Mouse (Mus musculus) lung, adult 2 months (tissue): ENCODE data around the gene Tut7.

Experiments used
- CTCF ChIP-seq: fragments of 200-500 bp; IDR thresholded peaks from 2 replicates; pipeline ENCODE4 v1.5.1; 2011; ENCODE audit warnings: mild to moderate bottlenecking, low read length, control low read depth; ENCODE audit not compliant: insufficient read depth
- POLR2A ChIP-seq: fragments of 200-500 bp; IDR thresholded peaks from 2 replicates; pipeline ENCODE4 v1.6.1; 2011; ENCODE audit warnings: low read depth, mild to moderate bottlenecking, control low read depth, low read length, borderline replicate concordance; ENCODE audit errors: extremely low read depth

DNA sequence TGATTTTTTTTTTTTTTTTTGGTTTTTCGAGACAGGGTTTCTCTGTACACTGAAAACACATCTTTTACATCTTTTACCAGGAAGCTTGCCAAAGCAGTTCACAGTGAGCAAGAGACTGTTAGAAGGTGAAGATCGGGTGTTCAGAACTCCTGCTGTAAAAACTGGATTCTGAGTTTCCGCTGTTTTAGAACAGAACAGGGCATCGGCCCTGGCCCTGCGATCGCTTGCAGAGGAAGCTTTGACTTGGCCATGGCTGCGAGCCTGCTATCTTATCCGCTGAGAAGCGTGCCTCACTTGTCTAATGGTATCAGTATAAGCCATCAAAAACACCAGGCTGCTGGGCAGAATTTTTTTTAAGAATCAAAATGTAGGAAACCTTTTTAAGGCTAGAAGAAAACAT is 52.1 kb downstream of the Tut7 start:
- TF ChIP-seq POLR2A: no peak
- no peak for TF ChIP-seq CTCF
